In genomic region chr8:105499787-105500186, GRCm38 (mm10) we compare ENCODE assay signal across 13 mouse cellular contexts. TPM values are rescaled to one million over a fixed set of nuclear protein-coding genes. Genes with fewer than 3 reads are reported as not detected.
DNase-seq lines count a peak whose midpoint lies in the region; ATAC-seq and TF ChIP-seq lines count a peak whose summit lies in the region.
"Had no signal": no experiment of that assay in that cellular context is flagged by ENCODE, and none has a peak within 500 bp of the region (broad histone marks: within the 10 kb centered on the region; RNA-seq: fewer than 3 reads in every experiment).

No protein-coding gene starts in this region.

- no peak for TF ChIP-seq EP300 in CH12.LX (IDR thresholded peaks at IDR 0.05; ENCODE audit: low read length)

- 0 out of 2 replicates have a peak overlapping the region, but pooled peaks have one; percentile 25 for H3K9ac ChIP-seq in heart, embryonic 16.5 days (ENCODE audit: low read length)
- H3K9ac ChIP-seq in CH12.LX (ENCODE audit: insufficient read depth, low read depth): no peak overlapping the region
- H3K9ac ChIP-seq: hindbrain, embryonic 14.5 days; lung, embryonic 14.5 days had no signal

- no peak overlapping the region for H3K27ac ChIP-seq in heart, embryonic 16.5 days (ENCODE audit: low read length)
- H3K27ac ChIP-seq in CH12.LX (ENCODE audit: insufficient read depth, low read depth): no peak overlapping the region
- H3K27ac ChIP-seq in bone marrow, adult 2 months (ENCODE audit: control insufficient read depth, insufficient read depth, low read depth, low read length, poor library complexity): no peak overlapping the region
- H3K27ac ChIP-seq in macrophage: peak overlapping the region; percentile 31
- H3K27ac ChIP-seq: hindbrain, embryonic 14.5 days had no signal

- H3K36me3 ChIP-seq in heart, embryonic 16.5 days (ENCODE audit: control insufficient read depth, insufficient read depth): no peaks in the 10 kb centered on the region
- H3K36me3 ChIP-seq in CH12.LX (replicated peaks in 1 of 2; ENCODE audit: control insufficient read depth in 1 of 2, insufficient read depth in 1 of 2, low read length in 1 of 2) (no peaks in the 10 kb centered on the region), macrophage (ENCODE audit: inconsistent target) (no peaks in the 10 kb centered on the region)
- H3K36me3 ChIP-seq: G1E had no signal

- dilution Hi-C loops in CH12.LX (cut with MboI; ENCODE audit: extremely low pct_ligation_motif_present, extremely low pct_unique_long_range_greater_than_20kb, low sequenced_read_pairs): no loop called here

- in situ Hi-C loops in CH12.LX (cut with MboI; ENCODE audit: low pct_ligation_motif_present, low pct_unique_long_range_greater_than_20kb, low sequenced_read_pairs): no loop called here

- no peaks in the 10 kb centered on the region for H3K27me3 ChIP-seq in heart, embryonic 16.5 days (ENCODE audit: control insufficient read depth, insufficient read depth, low read length)
- H3K27me3 ChIP-seq in CH12.LX (replicated peaks): no peaks in the 10 kb centered on the region

- TF ChIP-seq RAD21 in CH12.LX (IDR thresholded peaks at IDR 0.05; ENCODE audit: low read depth, low read length): no peak

- no peaks in the 10 kb centered on the region for H3K9me3 ChIP-seq in heart, embryonic 16.5 days (replicated peaks; ENCODE audit: control insufficient read depth, low read length)
- no peaks in the 10 kb centered on the region for H3K9me3 ChIP-seq in CH12.LX (replicated peaks; ENCODE audit: low read length)
- H3K9me3 ChIP-seq: G1E had no signal

- peak overlapping the region; percentile 23; the same call in 1 of the 2 replicates for H3K4me3 ChIP-seq in heart, embryonic 16.5 days (ENCODE audit: low read length)
- no peak overlapping the region for H3K4me3 ChIP-seq in CH12.LX (replicated peaks in 1 of 3; ENCODE audit: low read depth in 2 of 3, low read length in 2 of 3, poor library complexity in 1 of 3)
- peak overlapping the region; percentile 50 for H3K4me3 ChIP-seq in bone marrow, adult 2 months (replicated peaks; ENCODE audit: control insufficient read depth, low read depth, low read length)
- peak overlapping the region; percentile 17; the same call in 1 of the 2 replicates for H3K4me3 ChIP-seq in macrophage (ENCODE audit: inconsistent target)

- DNase-seq in heart, postnatal 14 days: no peak
- no peak for DNase-seq in CH12.LX (ENCODE audit: extremely low read depth)
- DNase-seq in adrenal gland, adult 8-10 months: no peak
- no peak for DNase-seq in embryo, embryonic 10.5 days (ENCODE audit: low spot score)
- DNase-seq: cerebellum, adult 11-12 months; kidney, postnatal 10 days; lung, embryonic 14.5 days had no signal

- WGBS in heart, embryonic 16.5 days: 55% methylated on average over 12 of the region's 12 CpGs
- WGBS in bone marrow, adult 2 months: 44% methylated on average over 12 of the region's 12 CpGs
- 55% methylated on average over 11 of the region's 12 CpGs for WGBS in macrophage (ENCODE audit: missing documents)

- H3K4me2 ChIP-seq in heart, embryonic 16.5 days (ENCODE audit: low read depth, low read length): peak overlapping the region; percentile 32
- peak overlapping the region; percentile 1 for H3K4me2 ChIP-seq in CH12.LX (ENCODE audit: insufficient read depth, low read depth, poor library complexity, severe bottlenecking)
- H3K4me2 ChIP-seq: hindbrain, embryonic 14.5 days; lung, embryonic 14.5 days had no signal

- no peak for TF ChIP-seq CTCF in CH12.LX (conservative IDR thresholded peaks at IDR 0.05 in 1 of 2, IDR thresholded peaks at IDR 0.05 in 1 of 2; ENCODE audit: low read depth in 2 of 2, low read length in 2 of 2)
- no peak for TF ChIP-seq CTCF in bone marrow, adult 2 months (IDR thresholded peaks at IDR 0.05; ENCODE audit: control insufficient read depth, insufficient read depth, low read length)

- no peak for TF ChIP-seq POLR2A in CH12.LX (IDR thresholded peaks at IDR 0.05; ENCODE audit: low read depth, low read length)
- TF ChIP-seq POLR2A in bone marrow, adult 2 months (IDR thresholded peaks at IDR 0.05; ENCODE audit: borderline replicate concordance, control insufficient read depth, low read depth, low read length): no peak

- intact Hi-C loops in heart, postnatal 14 days (cut with DNase I): no loop called here

- H3K79me2 ChIP-seq in CH12.LX (replicated peaks; ENCODE audit: control insufficient read depth, extremely low read depth, insufficient read depth, poor library complexity, severe bottlenecking) (no peaks in the 10 kb centered on the region), macrophage (ENCODE audit: inconsistent target) (no peaks in the 10 kb centered on the region)

- H3K4me1 ChIP-seq in heart, embryonic 16.5 days (ENCODE audit: control insufficient read depth, insufficient read depth, low read length): peaks cover 17% of the 10 kb centered on the region
- H3K4me1 ChIP-seq in CH12.LX (ENCODE audit: control insufficient read depth in 1 of 2, insufficient read depth in 2 of 2): peaks cover 0 to 15% of the 10 kb centered on the region in 2 experiments; a peak in 2 of 4 replicates
- no peaks in the 10 kb centered on the region; the same call in 1 of the 2 replicates for H3K4me1 ChIP-seq in bone marrow, adult 2 months (ENCODE audit: control insufficient read depth, insufficient read depth, low read length)

- ATAC-seq in heart, embryonic 16.5 days (replicated peaks; ENCODE audit: extremely low read depth, insufficient read depth, low FRiP score): no peak
- ATAC-seq in cerebellum, adult (ENCODE audit: insufficient number of reproducible peaks, low FRiP score, low TSS enrichment): no peak

TF ChIP-seq in CH12.LX, 34 proteins besides CTCF, POLR2A, EP300 and RAD21:
- TF ChIP-seq JUND (conservative IDR thresholded peaks at IDR 0.05; ENCODE audit: low read depth, low read length) (no peak), BHLHE40 (IDR thresholded peaks at IDR 0.05; ENCODE audit: low read depth, low read length) (no peak), IRF4 (IDR thresholded peaks at IDR 0.05; ENCODE audit: low read depth, low read length) (no peak), ZC3H11A (IDR thresholded peaks at IDR 0.05; ENCODE audit: low read depth, low read length) (no peak), SMC3 (IDR thresholded peaks at IDR 0.05; ENCODE audit: low read depth, low read length) (no peak), ELF1 (IDR thresholded peaks at IDR 0.05; ENCODE audit: low read depth, low read length) (no peak), NRF1 (IDR thresholded peaks at IDR 0.05; ENCODE audit: low read depth, low read length) (no peak)

RNA-seq across cellular contexts. Expression of gene Zdhhc1, which starts 3.1 kb away (rescaled TPM):
- polyA plus RNA-seq in heart, embryonic 16.5 days (2015; fragmentation: Nextera tagmentation; extraction: Ambion mirVana): 26.3 and 31.3 TPM in 2 replicates
- 10 to 100 TPM; 14.9 to 16.3 TPM for total RNA-seq in heart, postnatal 14 days (2021)
- total RNA-seq in CH12.LX (2012; rRNA removed): 2.1 and 2.6 TPM in 2 replicates
- 0.86 and 1.6 TPM in 2 replicates for total RNA-seq in CH12.LX (2014; rRNA removed)
- polyA plus RNA-seq in CH12.LX (2012; ENCODE audit: insufficient read length, low read depth): 2.6 and 3.6 TPM in 2 replicates
- 7.3 and 10.1 TPM in 2 replicates for polyA plus RNA-seq in bone marrow, adult 2 months (2011; ENCODE audit: insufficient read depth, insufficient read length, low replicate concordance, missing spikeins)
- total RNA-seq in macrophage (2018; cell fraction: chromatin; rRNA removed): 10 to 100 TPM; 33.0 to 83.1 (median 66.8) TPM
- 1 to 10 TPM; 4.4 to 9.1 (median 6.4) TPM for total RNA-seq in macrophage (2018; cell fraction: cytosol; rRNA removed)
- total RNA-seq in macrophage (2018; cell fraction: nucleus; rRNA removed): 10 to 100 TPM; 15.4 to 54.3 (median 36.6) TPM
- polyA plus RNA-seq in macrophage (2018): 6.8 to 10.0 TPM (median 7.3 TPM) in 3 replicates
- 10 to 100 TPM; 20.6 to 40.1 (median 31.3) TPM for total RNA-seq in adrenal gland, adult 8-10 months (2022)

RNA-seq across cellular contexts. Expression of gene Hsd11b2, which starts 18.8 kb away (rescaled TPM):
- polyA plus RNA-seq in heart, embryonic 16.5 days (2015; fragmentation: Nextera tagmentation; extraction: Ambion mirVana): 0.24 and 0.25 TPM in 2 replicates
- 1 to 10 TPM in 1 of 2 experiments, under 1 TPM in 1; 0.53 to 1.0 TPM for total RNA-seq in heart, postnatal 14 days (2021)
- total RNA-seq in CH12.LX (2012; rRNA removed): not detected in 2 replicates
- total RNA-seq in CH12.LX (2014; rRNA removed): not detected in 2 replicates
- polyA plus RNA-seq in CH12.LX (2012; ENCODE audit: insufficient read length, low read depth): not detected in 2 replicates
- 0.82 TPM in 1 of 2 replicates, not detected in the other for polyA plus RNA-seq in bone marrow, adult 2 months (2011; ENCODE audit: insufficient read depth, insufficient read length, low replicate concordance, missing spikeins)
- not detected for total RNA-seq in macrophage (2018; cell fraction: chromatin; rRNA removed)
- total RNA-seq in macrophage (2018; cell fraction: cytosol; rRNA removed): under 1 TPM in 1 of 26 experiments, not detected in 25; 0.13 TPM
- not detected for total RNA-seq in macrophage (2018; cell fraction: nucleus; rRNA removed)
- polyA plus RNA-seq in macrophage (2018): not detected in 3 replicates
- under 1 TPM; 0.56 to 0.98 (median 0.82) TPM for total RNA-seq in adrenal gland, adult 8-10 months (2022)
- total RNA-seq: G1E had no signal
- polyA plus RNA-seq: G1E had no signal

RNA-seq across cellular contexts. Expression of gene Tppp3, which starts 28.5 kb away (rescaled TPM):
- polyA plus RNA-seq in heart, embryonic 16.5 days (2015; fragmentation: Nextera tagmentation; extraction: Ambion mirVana): 38.7 and 40.0 TPM in 2 replicates
- 10 to 100 TPM; 47.7 to 50.1 TPM for total RNA-seq in heart, postnatal 14 days (2021)
- total RNA-seq in CH12.LX (2012; rRNA removed) (0.25 TPM in 2 replicates), CH12.LX (2014; rRNA removed) (not detected in 2 replicates)
- polyA plus RNA-seq in CH12.LX (2012; ENCODE audit: insufficient read length, low read depth) (0.39 and 0.49 TPM in 2 replicates), macrophage (2018) (0.20 to 1.0 TPM (median 0.49 TPM) in 3 replicates)
- 3.3 and 3.5 TPM in 2 replicates for polyA plus RNA-seq in bone marrow, adult 2 months (2011; ENCODE audit: insufficient read depth, insufficient read length, low replicate concordance, missing spikeins)
- total RNA-seq in macrophage (2018; cell fraction: chromatin; rRNA removed): 1 to 10 TPM in 24 of 26 experiments, not detected in 2; 1.0 to 9.6 (median 4.9) TPM
- total RNA-seq in macrophage (2018; cell fraction: cytosol; rRNA removed): 1 to 10 TPM in 5 of 26 experiments, under 1 TPM in 21; 0.16 to 1.7 (median 0.78) TPM
- total RNA-seq in macrophage (2018; cell fraction: nucleus; rRNA removed): 1 to 10 TPM in 24 of 26 experiments, under 1 TPM in 1, not detected in 1; 0.92 to 8.7 (median 4.3) TPM
- total RNA-seq in adrenal gland, adult 8-10 months (2022): 10 to 100 TPM; 28.3 to 40.2 (median 33.0) TPM
- total RNA-seq: G1E had no signal
- polyA plus RNA-seq: G1E had no signal

Comparison
In these comparisons a context has a peak if more than half of its experiments do, and no peak if none do; other contexts are left out.
1. H3K4me3 ChIP-seq: peak in heart, embryonic 16.5 days (single experiment), bone marrow, adult 2 months (single experiment) and macrophage (single experiment); none in CH12.LX (0 of 3).